Mouse (Mus musculus) adrenal gland, adult 8-10 months (tissue): Measurements from ENCODE around the gene Usp17le. TPM values are rescaled to one million over a fixed set of nuclear protein-coding genes. Genes with fewer than 3 reads are reported as not detected.
"Not testable (repeated sequence)": the region's sequence is repeated elsewhere in the genome, so short reads cannot be mapped to it uniquely, and the experiment has no call there.

Experiments
- DNase-seq: peaks from one replicate; pipeline ENCODE4 v3.0.0; 2022
- total RNA-seq, 4 experiments: library from RNA; stranded (reverse); gene quantifications; 2 replicates each; pipeline ENCODE4 v1.2.4; 2022

Usp17le gene
- total RNA-seq: not detected

DNA sequence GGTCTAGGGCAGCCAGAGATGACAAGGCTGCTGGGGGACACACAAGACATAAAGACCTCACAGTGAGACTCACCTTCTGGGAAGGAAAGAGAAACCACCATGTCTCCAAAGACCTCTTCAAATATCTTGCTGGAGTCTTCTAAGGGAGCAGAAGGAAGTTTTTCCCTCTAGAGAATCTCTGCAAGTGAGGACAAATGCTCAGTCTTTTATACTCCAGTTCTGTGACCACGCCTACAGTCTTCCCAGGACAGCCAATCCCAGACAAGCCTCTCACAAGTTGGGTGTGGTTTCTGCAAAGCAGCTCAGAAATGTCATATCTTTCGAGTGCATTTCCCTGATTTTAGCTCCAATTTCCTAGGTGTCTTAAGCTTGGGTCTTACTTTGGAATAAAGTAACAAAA lies at the start of gene Usp17le:
TSS of gene Usp17le (minus strand) at position 101 of the 400 bp plus-strand sequence.
- DNase-seq: not testable (repeated sequence)

- not testable (repeated sequence) for DNase-seq
Observed at GRCm38 (mm10) chr7:104810335-104810734, 33.1 kb upstream of the Usp17le start.

- no peak for DNase-seq
Observed at GRCm38 (mm10) chr7:104790796-104791195, 13.5 kb upstream of the Usp17le start.

Other genes with a start within 250 kb of the Usp17le start
- gene Olfr651, start 227.3 kb downstream of the Usp17le start, total RNA-seq: not detected
- not detected for gene Olfr652, start 216.6 kb downstream of the Usp17le start, total RNA-seq
- gene Olfr653, start 200.2 kb downstream of the Usp17le start, total RNA-seq: not detected
- not detected for gene Olfr654, start 190.4 kb downstream of the Usp17le start, total RNA-seq
- gene Olfr655, start 175.7 kb downstream of the Usp17le start, total RNA-seq: not detected
- gene Olfr656, start 163.5 kb downstream of the Usp17le start, total RNA-seq: not detected
- not detected for gene Olfr657, start 152.7 kb downstream of the Usp17le start, total RNA-seq
- gene Olfr658, start 130.2 kb downstream of the Usp17le start, total RNA-seq: not detected
- gene Olfr659, start 110.7 kb downstream of the Usp17le start, total RNA-seq: not detected
- not detected for gene Olfr661, start 91.0 kb downstream of the Usp17le start, total RNA-seq
- not detected for gene Usp17lb, start 65.1 kb upstream of the Usp17le start, total RNA-seq
- not detected for gene Usp17la, start 79.5 kb upstream of the Usp17le start, total RNA-seq
- not detected for gene Olfr665, start 100.6 kb upstream of the Usp17le start, total RNA-seq
- gene Olfr666, start 118.5 kb upstream of the Usp17le start, total RNA-seq: not detected
- not detected for gene Olfr667, start 144.0 kb upstream of the Usp17le start, total RNA-seq
- gene Olfr668, start 150.6 kb upstream of the Usp17le start, total RNA-seq: not detected
- not detected for gene Olfr669, start 156.8 kb upstream of the Usp17le start, total RNA-seq
- not detected for gene Olfr670, start 185.2 kb upstream of the Usp17le start, total RNA-seq
- not detected for gene Olfr671, start 201.7 kb upstream of the Usp17le start, total RNA-seq
- not detected for gene Olfr672, start 224.6 kb upstream of the Usp17le start, total RNA-seq